Mouse (Mus musculus): ENCODE data around the gene Sik2.

Gene Sik2

DNA sequence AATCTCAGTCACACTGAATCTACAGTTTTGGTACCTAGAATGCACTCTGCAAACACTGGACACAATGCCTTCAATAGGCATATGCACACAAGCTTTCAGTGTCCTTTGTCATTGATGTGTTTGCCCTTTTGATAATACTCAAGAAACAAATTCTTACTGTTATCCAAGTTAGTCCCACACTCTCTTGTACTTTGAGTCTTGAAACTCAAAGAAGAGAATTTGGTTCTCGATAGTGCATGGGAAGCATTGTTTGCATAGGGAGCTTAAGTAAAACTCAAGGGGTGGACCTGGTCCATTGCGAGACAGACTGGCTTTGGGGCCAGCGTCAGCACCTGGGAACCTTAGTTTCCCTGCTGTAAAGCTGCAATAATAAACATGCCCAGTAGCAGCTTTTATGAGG lies 90.7 kb downstream of the Sik2 start:
- DNase-seq (ENCODE audit: low read depth) = no peak

GRCm38 (mm10) chr9:50911861-50912515 lies 96.9 kb downstream of the Sik2 start:
- DNase-seq (ENCODE audit: low read depth) = no peak

DNA sequence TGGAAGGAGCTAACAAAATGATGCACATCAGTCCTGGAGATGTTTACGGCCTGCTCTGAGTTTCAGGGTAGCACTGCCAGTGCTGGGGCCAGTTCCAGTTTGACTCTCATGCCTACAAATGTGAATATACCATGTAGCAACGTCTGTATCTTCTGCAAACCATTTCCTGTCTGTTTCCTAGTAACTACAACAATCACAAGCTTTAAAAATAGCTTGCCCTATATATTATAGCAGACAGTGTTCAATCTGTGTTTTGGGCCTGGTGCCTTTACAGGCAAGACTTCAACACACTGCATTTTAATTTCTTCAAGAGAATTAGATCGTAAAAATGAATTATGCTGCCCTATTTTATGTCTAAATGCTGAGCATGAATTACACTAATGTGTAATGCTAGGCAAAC lies 103.6 kb downstream of the Sik2 start:
- DNase-seq (ENCODE audit: low read depth) = peak; percentile 72

- peak; percentile 66 for DNase-seq (ENCODE audit: low read depth)
Observed at GRCm38 (mm10) chr9:50904196-50904847, 104.6 kb downstream of the Sik2 start.

- no peak for DNase-seq (ENCODE audit: low read depth)
Observed at GRCm38 (mm10) chr9:50900026-50900920, 108.6 kb downstream of the Sik2 start.

DNA sequence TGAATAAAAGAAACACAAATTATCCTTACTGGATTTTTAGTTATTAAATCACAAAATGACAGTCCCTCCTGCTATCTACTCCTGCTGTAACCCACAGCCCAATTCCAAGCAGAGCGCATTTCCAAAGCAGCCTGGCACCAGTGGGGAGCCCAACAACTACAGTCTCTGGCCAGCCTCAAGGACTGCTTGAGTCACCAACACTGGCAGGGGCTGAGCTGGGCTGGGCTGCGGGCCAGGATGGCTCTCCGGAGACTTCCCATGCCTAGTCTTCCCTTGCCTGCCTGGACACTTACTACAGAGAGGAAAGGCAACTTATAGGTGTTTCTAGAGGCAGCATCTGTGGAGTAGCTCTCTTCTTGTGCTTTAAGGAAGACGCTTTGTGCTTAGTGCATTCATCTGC lies 115.2 kb downstream of the Sik2 start:
- no peak for DNase-seq (ENCODE audit: low read depth)

DNA sequence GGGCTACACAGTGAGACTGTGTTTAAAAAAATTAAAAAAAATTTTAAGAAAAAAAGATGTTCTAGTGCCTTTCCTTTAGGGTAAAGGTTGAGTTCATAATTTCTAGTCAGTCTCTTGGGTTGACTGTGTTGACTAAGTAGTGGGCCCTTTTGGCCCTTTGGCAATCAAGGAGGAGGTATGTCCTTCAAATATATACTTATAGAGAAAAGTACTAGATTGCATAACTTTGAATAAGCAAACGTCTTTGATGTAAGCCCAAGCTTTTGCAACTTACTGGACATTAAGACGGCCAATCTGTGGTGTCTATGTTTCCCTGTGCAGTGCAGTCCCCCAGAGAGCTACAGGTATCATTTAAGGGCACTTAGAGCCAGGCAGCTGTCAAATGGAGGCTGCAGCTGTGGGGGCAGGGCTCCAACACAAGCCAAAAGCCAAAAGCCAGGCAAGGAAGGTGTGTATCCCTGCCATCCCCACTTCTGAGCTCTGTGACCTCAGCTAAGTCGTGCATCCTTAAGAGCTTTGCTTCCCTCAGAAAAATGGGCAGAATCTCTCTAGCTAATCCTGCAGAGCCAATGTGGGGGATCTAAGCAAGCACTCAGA lies 118.3 kb downstream of the Sik2 start:
- DNase-seq (ENCODE audit: low read depth) = no peak

- DNase-seq (ENCODE audit: low read depth) = no peak
Observed at GRCm38 (mm10) chr9:50889964-50890363, 118.9 kb downstream of the Sik2 start.

DNA sequence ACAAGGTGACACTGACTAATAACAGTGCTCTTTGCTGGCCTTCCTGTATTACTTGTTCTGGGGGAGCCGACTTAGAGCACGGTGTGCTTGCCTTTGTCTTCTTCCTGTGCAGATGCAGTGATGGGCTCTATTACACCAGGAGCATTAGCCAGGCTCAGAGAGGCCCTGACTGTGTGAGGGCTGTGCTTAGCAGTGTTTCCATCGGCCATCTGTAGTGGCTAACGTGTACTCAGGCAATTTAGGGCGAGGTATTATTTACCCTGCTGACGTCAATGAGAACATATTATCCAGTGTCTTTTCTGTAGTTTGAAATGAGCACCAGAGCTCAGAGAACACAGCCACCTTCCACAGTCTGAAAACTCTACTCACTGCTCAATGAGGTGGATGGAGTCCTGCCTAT lies 119.7 kb downstream of the Sik2 start:
- no peak for DNase-seq (ENCODE audit: low read depth)

DNA sequence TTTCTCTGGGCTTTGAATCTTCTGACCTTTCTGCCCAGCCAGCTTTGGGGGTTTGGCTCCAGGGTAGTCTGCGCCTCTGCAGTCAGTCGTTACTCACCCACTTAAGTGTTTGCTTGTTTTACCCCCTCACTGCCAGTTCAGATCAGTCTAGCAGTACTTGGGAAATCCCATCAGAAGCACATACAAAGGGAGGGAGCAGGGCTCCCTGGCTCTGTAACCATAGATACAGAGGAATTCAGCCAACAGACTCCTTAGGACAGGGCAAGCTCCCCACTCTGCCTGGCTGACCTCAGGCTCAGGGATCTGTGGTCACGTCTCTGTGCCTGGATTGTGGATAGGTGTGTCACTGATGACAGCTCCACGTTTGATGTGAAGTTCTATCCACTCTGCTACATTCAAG lies 121.5 kb downstream of the Sik2 start:
- DNase-seq (ENCODE audit: low read depth) = no peak

DNA sequence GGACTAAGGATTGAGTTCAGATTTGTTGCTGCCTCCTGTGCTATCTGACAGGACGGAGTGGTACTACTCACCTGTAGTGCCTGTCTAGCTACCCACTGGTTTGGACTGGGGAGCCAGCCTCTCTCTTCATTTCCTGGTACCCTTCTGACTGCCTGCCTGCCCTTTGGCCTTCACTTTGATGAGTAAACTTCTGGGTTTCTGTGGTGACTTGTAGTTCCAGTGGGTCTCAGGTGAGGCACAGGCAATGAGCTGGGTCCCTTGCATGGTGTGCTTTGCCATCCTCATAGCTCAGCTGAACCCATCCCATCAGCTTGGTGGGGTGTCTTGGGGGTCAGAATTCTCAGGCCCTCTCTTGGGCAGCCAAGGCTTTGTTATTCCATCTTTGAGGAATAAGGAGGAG lies 122.0 kb downstream of the Sik2 start:
- DNase-seq (ENCODE audit: low read depth) = no peak

DNA sequence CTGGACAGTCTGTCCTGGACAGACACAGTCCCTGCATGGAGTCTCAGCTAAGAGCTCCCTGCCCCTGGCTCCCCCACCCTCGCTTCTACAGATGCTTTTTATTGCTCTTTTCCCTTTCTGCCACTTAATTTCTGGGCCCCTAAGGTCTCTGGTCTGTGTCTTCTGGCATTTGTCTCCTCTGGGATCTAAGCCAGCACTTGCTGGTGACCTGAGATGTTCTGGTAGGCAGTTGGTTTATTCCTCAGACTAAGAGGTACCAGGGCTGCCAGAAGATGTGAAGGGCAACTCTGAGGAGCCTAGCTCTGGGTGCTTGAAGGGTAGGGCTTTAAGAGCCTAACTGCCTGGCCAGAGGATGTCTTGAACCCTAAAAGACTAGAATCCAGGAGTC lies 123.3 kb downstream of the Sik2 start:
- no peak for DNase-seq (ENCODE audit: low read depth)

GRCm38 (mm10) chr9:50884741-50885599 lies 123.9 kb downstream of the Sik2 start:
- peak; percentile 34 for DNase-seq (ENCODE audit: low read depth)

DNA sequence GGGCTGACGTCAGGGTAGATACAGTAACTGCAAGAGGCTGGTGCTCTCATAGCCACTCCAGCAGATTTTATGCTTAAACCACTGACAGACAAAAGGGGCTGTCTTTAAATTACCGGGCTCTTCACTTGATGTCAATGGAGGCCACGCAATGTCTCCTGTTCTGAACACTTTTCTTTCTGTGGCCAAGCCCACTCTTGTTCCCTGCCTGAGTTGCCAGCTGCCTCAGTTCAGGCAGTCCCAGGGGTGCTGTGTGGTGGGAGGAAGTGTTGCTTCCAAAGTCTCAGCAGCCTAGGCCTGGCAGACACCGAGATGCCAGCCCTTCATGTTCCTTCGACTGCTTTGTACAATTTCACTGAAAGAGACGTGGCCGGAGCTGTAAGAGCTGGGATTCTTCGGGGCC lies 124.8 kb downstream of the Sik2 start:
- no peak for DNase-seq (ENCODE audit: low read depth)

- no peak for DNase-seq (ENCODE audit: low read depth)
Observed at GRCm38 (mm10) chr9:50882183-50882582, 126.7 kb downstream of the Sik2 start.

DNA sequence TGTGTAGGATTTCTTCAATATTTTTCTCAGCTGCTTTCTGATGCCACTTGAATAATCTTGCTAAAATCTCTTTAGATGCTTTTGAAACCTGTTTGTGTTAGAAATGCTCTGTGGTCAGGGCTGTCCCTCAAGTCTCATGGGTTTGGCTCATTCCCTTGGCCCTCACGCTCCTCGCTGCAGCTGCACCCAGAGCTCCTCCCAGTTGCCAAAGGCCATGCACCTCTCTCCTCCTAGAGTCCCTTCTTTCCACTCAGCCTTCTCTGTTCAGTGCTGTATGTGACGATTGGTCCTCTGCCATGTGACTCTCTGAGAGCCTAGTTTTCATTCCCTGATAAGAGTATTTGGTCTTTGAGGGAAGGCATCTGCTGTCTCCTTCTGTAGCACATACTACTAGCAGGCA lies 131.4 kb downstream of the Sik2 start:
- DNase-seq (ENCODE audit: low read depth) = no peak

GRCm38 (mm10) chr9:50876287-50876686 lies 132.6 kb downstream of the Sik2 start:
- no peak for DNase-seq (ENCODE audit: low read depth)

DNA sequence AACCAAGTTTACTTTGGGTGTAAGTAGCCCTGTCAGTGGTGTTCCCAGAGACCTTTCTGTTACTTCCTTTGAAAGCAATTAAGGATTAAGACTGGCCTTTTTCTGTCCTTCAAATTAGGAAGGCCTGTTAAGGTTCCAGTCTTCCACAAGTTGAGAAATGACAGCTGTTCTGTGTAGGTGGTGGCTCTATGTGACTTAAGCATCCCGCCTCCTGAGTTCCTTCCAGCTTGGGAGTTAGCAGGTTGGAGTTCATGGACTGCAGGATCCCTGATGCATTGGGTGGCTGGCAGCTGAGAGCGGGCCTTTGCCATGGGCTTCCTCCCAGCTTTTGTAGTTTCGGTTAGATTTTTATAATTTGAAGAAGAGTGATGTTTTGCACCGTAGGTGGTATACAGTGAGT lies 133.4 kb downstream of the Sik2 start:
- no peak for DNase-seq (ENCODE audit: low read depth)

DNA sequence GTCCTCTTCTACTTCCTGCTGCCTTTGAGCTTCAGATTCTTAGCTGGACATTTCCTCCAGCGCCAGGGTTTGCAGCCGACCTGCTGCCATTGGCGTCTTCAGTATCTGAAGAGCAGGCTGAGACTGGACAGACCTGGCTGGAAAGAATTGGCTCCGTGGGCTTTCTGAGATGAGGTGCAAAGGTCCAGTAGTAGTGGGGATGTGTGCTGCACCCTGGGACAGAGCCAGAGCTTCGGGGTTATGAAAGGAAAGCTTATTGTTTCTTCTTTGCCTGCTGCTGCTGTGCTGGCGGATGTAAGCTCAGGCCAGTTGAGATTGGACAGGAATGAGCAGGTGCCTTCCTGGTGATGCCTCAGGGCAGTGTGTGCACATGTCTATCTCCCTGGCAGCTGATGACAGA lies 134.8 kb downstream of the Sik2 start:
- DNase-seq (ENCODE audit: low read depth) = no peak

- DNase-seq (ENCODE audit: low read depth) = no peak
Observed at GRCm38 (mm10) chr9:50873210-50873609, 135.7 kb downstream of the Sik2 start.

DNA sequence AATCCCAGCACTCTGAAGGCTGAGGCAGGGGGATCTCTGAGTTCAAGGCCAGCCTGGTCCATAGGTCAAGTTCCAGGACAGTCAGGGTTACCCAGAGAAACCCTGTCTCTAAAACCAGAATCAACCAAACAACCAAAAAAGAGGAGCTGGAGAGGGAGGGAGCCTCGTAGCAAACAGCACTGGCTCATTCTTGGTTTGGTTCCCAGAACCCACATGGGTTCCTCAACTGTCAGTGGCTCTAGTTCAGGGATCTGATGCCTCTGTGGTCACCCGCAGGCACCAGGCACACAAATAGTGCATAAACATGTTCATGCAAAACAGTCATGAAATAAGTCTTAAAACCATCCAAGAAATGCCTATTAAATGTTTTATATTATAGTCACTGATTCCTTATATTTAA lies 140.7 kb downstream of the Sik2 start:
- no peak for DNase-seq (ENCODE audit: low read depth)

- no peak for DNase-seq (ENCODE audit: low read depth)
Observed at GRCm38 (mm10) chr9:50867015-50867414, 141.9 kb downstream of the Sik2 start.

Data from induced T-regulatory cell, adult 2 months (primary cell).